Mouse (Mus musculus) olfactory bulb, adult 2 months (tissue): ENCODE data around the gene Dusp27.

Experiments
- CTCF ChIP-seq: fragments of 200-500 bp; IDR thresholded peaks from 2 replicates; pipeline ENCODE4 v1.5.1; 2012; ENCODE audit warnings: low read depth, mild to moderate bottlenecking, low read length, moderate library complexity; ENCODE audit not compliant: insufficient read depth
- POLR2A ChIP-seq: fragments of 200-500 bp; IDR thresholded peaks from 2 replicates; pipeline ENCODE4 v1.6.1; 2012; ENCODE audit warnings: mild to moderate bottlenecking, low read depth, low read length, moderate library complexity; ENCODE audit not compliant: insufficient read depth

DNA sequence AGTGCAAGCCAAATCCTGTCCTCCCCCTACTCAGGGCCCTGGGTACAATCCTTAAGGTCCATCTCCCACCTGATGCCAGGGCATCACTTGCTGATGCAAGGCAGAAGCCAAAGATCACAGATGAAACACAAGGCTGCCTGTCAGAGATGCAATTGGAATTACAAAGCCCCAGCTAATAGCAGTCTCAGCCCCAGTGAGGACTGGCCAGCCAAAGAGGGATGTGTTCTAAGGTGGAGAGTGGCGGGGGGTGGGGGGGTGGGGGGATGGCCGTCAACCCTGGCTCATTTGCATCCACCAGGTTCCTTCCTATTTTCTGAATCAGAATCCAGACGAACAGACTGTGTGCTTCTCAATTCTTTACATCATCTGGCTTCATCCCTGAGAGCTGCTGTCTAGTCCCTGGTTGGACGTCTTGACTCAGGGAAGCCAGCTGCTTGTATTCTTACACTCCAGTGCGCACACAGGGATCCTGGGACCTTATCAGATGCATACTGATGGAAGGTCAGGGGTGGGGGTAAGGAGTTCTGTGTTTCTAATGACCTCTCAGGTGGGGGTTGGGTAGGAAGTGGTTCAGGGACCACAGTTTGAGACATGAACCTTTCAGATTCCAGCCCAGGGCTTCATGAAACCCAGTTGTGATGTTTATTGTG lies 7.5 kb upstream of the Dusp27 start:
- TF ChIP-seq CTCF (no peak), POLR2A (no peak)
